Mouse (Mus musculus) adrenal gland, postnatal 4 days (tissue): Measurements from ENCODE around the gene 0610010F05Rik. TPM values are rescaled to one million over a fixed set of nuclear protein-coding genes. Genes with fewer than 3 reads are reported as not detected.

Experiments
- DNase-seq, 2 experiments: peaks; one replicate each; pipeline ENCODE4 v3.0.0; 2021 to 2022; ENCODE audit warnings: low spot score in 2 of 2, mixed read lengths in 2 of 2
- long read RNA-seq, 2 experiments: library from polyadenylated mRNA; stranded (forward); transcript quantifications; one replicate each; pipeline ENCODE4 v2.0.0; 2021
- total RNA-seq, 2 experiments: library from RNA; stranded (reverse); gene quantifications; 2 replicates each; pipeline ENCODE4 v1.2.3; 2021

0610010F05Rik gene
- total RNA-seq = 10 to 100 TPM; 19.6 to 23.6 TPM
- long read RNA-seq, experiment 1, full-length matches to known transcripts = 6 of 13 reads
- long read RNA-seq, experiment 1, partial matches to known transcripts = 1 of 13 reads
- long read RNA-seq, experiment 1, other reads (novel, unspliced or antisense) = 6 of 13 reads
- long read RNA-seq, experiment 2, full-length matches to known transcripts = 33 of 49 reads
- long read RNA-seq, experiment 2, partial matches to known transcripts = 5 of 49 reads
- long read RNA-seq, experiment 2, other reads (novel, unspliced or antisense) = 11 of 49 reads

GRCm38 (mm10) chr11:23632945-23633878 lies at the start of gene 0610010F05Rik:
TSS of gene 0610010F05Rik (minus strand) at chr11:23633639.
- peak; percentile 46 to 58 for DNase-seq

- DNase-seq = no peak
Measured at GRCm38 (mm10) chr11:23682561-23682960, 49.1 kb upstream of the 0610010F05Rik start.

- no peak for DNase-seq
Measured at GRCm38 (mm10) chr11:23680435-23680950, 47.1 kb upstream of the 0610010F05Rik start.

GRCm38 (mm10) chr11:23679044-23679642 lies 45.7 kb upstream of the 0610010F05Rik start:
- no peak for DNase-seq

GRCm38 (mm10) chr11:23676100-23676499 lies 42.7 kb upstream of the 0610010F05Rik start:
- DNase-seq = no peak

- no peak for DNase-seq
Measured at GRCm38 (mm10) chr11:23672256-23672749, 38.9 kb upstream of the 0610010F05Rik start.

GRCm38 (mm10) chr11:23667128-23667527 lies 33.7 kb upstream of the 0610010F05Rik start:
- DNase-seq = no peak

- DNase-seq = no peak
Measured at GRCm38 (mm10) chr11:23666526-23666925, 33.1 kb upstream of the 0610010F05Rik start.

- peak; percentile 83 to 86 for DNase-seq
Measured at GRCm38 (mm10) chr11:23665798-23666501, 32.5 kb upstream of the 0610010F05Rik start, which contains the start of gene Pex13. TSS of gene Pex13 (minus strand) at chr11:23665959.

GRCm38 (mm10) chr11:23665311-23665786 lies 31.9 kb upstream of the 0610010F05Rik start, which contains the start of gene Pus10:
TSS of gene Pus10 (plus strand) at chr11:23665674.
- DNase-seq = peak in 1 of 2 experiments; percentile 25

GRCm38 (mm10) chr11:23664232-23664631 lies 30.8 kb upstream of the 0610010F05Rik start:
- DNase-seq = no peak

- no peak for DNase-seq
Measured at GRCm38 (mm10) chr11:23657791-23658190, 24.4 kb upstream of the 0610010F05Rik start.

GRCm38 (mm10) chr11:23653666-23654065 lies 20.2 kb upstream of the 0610010F05Rik start:
- DNase-seq = no peak

- DNase-seq = no peak
Measured at GRCm38 (mm10) chr11:23647835-23648234, 14.4 kb upstream of the 0610010F05Rik start.

GRCm38 (mm10) chr11:23647431-23647830 lies 14.0 kb upstream of the 0610010F05Rik start:
- DNase-seq = no peak

- no peak for DNase-seq
Measured at GRCm38 (mm10) chr11:23634573-23634972, 1.1 kb upstream of the 0610010F05Rik start.

GRCm38 (mm10) chr11:23633879-23634215 lies 408 bp upstream of the 0610010F05Rik start:
- DNase-seq = no peak

- no peak for DNase-seq
Measured at GRCm38 (mm10) chr11:23630664-23631063, 2.8 kb downstream of the 0610010F05Rik start.

- no peak for DNase-seq
Measured at GRCm38 (mm10) chr11:23618995-23619394, 14.4 kb downstream of the 0610010F05Rik start.

- DNase-seq = no peak
Measured at GRCm38 (mm10) chr11:23614546-23614945, 18.9 kb downstream of the 0610010F05Rik start.
